Mouse (Mus musculus): Measurements from ENCODE around the gene Utp11. TPM values are rescaled to one million over a fixed set of nuclear protein-coding genes. Genes with fewer than 3 reads are reported as not detected.
A peak's percentile ranks its signal among the peaks of the same experiment; 100 is the strongest.

Gene Utp11
- polyA plus RNA-seq, 1 experiment from 2014 or later = 39.8 TPM

- Histone ChIP-seq H3K4me2 (ENCODE audit: low read length) (no peak overlapping the region), H3K4me1 (ENCODE audit: control insufficient read depth, insufficient read depth, low read length) (no peaks in the 10 kb centered on the region), H3K9me3 (replicated peaks; ENCODE audit: control insufficient read depth, low read length, poor library complexity, severe bottlenecking) (no peaks in the 10 kb centered on the region), H3K36me3 (ENCODE audit: control insufficient read depth, insufficient read depth, low read length) (peaks cover 20% of the 10 kb centered on the region; the same call in 1 of the 2 replicates), H3K4me3 (ENCODE audit: low read depth, low read length) (no peak overlapping the region), H3K9ac (ENCODE audit: low read depth, low read length) (no peak overlapping the region), H3K27ac (ENCODE audit: low read length) (no peak overlapping the region), H3K27me3 (ENCODE audit: control insufficient read depth, insufficient read depth, low read depth, low read length) (no peaks in the 10 kb centered on the region)
- ATAC-seq = no peak
- 97% methylated on average over 4 of the region's 4 CpGs for WGBS
These were observed 9.9 kb downstream of the Utp11 start for GRCm38 (mm10) chr4:124683474-124683873.

- Histone ChIP-seq H3K4me3 (ENCODE audit: low read depth, low read length) (no peak overlapping the region), H3K27me3 (ENCODE audit: control insufficient read depth, insufficient read depth, low read depth, low read length) (no peaks in the 10 kb centered on the region), H3K36me3 (ENCODE audit: control insufficient read depth, insufficient read depth, low read length) (peaks cover 24% of the 10 kb centered on the region), H3K27ac (ENCODE audit: low read length) (no peak overlapping the region), H3K4me1 (ENCODE audit: control insufficient read depth, insufficient read depth, low read length) (no peaks in the 10 kb centered on the region), H3K9me3 (replicated peaks; ENCODE audit: control insufficient read depth, low read length, poor library complexity, severe bottlenecking) (no peaks in the 10 kb centered on the region), H3K9ac (ENCODE audit: low read depth, low read length) (no peak overlapping the region), H3K4me2 (ENCODE audit: low read length) (no peak overlapping the region)
- WGBS = 50% methylated on average over 7 of the region's 7 CpGs
- no peak for ATAC-seq
These were observed 11.1 kb downstream of the Utp11 start for GRCm38 (mm10) chr4:124682270-124682669.

GRCm38 (mm10) chr4:124675958-124676357, 17.4 kb downstream of the Utp11 start:
- no peak for ATAC-seq
- Histone ChIP-seq H3K4me2 (ENCODE audit: low read length) (no peak overlapping the region), H3K9me3 (replicated peaks; ENCODE audit: control insufficient read depth, low read length, poor library complexity, severe bottlenecking) (no peaks in the 10 kb centered on the region)

GRCm38 (mm10) chr4:124675037-124675436, 18.4 kb downstream of the Utp11 start:
- WGBS = 2% methylated on average over 4 of the region's 4 CpGs

More at GRCm38 (mm10) chr4:124675958-124676357, 17.4 kb downstream of the Utp11 start:
- H3K4me1 ChIP-seq (ENCODE audit: control insufficient read depth, insufficient read depth, low read length) = peaks cover 24% of the 10 kb centered on the region
- H3K27me3 ChIP-seq (ENCODE audit: control insufficient read depth, insufficient read depth, low read depth, low read length) = no peaks in the 10 kb centered on the region
- H3K27ac ChIP-seq (ENCODE audit: low read length) = no peak overlapping the region
- 89% methylated on average over 6 of the region's 6 CpGs for WGBS
- no peak overlapping the region for H3K4me3 ChIP-seq (ENCODE audit: low read depth, low read length)
- H3K36me3 ChIP-seq (ENCODE audit: control insufficient read depth, insufficient read depth, low read length) = peaks cover 10% of the 10 kb centered on the region
- H3K9ac ChIP-seq (ENCODE audit: low read depth, low read length) = no peak overlapping the region

GRCm38 (mm10) chr4:124674334-124675032, 18.9 kb downstream of the Utp11 start:
- peaks cover 24% of the 10 kb centered on the region for H3K4me1 ChIP-seq (ENCODE audit: control insufficient read depth, insufficient read depth, low read length)
- ATAC-seq = no peak; the same call in 1 of the 2 replicates
- no peaks in the 10 kb centered on the region for H3K9me3 ChIP-seq (replicated peaks; ENCODE audit: control insufficient read depth, low read length, poor library complexity, severe bottlenecking)
- H3K27me3 ChIP-seq (ENCODE audit: control insufficient read depth, insufficient read depth, low read depth, low read length) = no peaks in the 10 kb centered on the region
- H3K4me2 ChIP-seq (ENCODE audit: low read length) = no peak overlapping the region
- no peak overlapping the region for H3K27ac ChIP-seq (ENCODE audit: low read length)
- 34% methylated on average over 17 of the region's 17 CpGs for WGBS
- peaks cover 4% of the 10 kb centered on the region; the same call in 1 of the 2 replicates for H3K36me3 ChIP-seq (ENCODE audit: control insufficient read depth, insufficient read depth, low read length)
- no peak overlapping the region for H3K9ac ChIP-seq (ENCODE audit: low read depth, low read length)
- H3K4me3 ChIP-seq (ENCODE audit: low read depth, low read length) = no peak overlapping the region

More at GRCm38 (mm10) chr4:124675037-124675436, 18.4 kb downstream of the Utp11 start:
- H3K27ac ChIP-seq (ENCODE audit: low read length) = no peak overlapping the region
- H3K4me2 ChIP-seq (ENCODE audit: low read length) = no peak overlapping the region
- no peaks in the 10 kb centered on the region for H3K27me3 ChIP-seq (ENCODE audit: control insufficient read depth, insufficient read depth, low read depth, low read length)
- H3K4me3 ChIP-seq (ENCODE audit: low read depth, low read length) = no peak overlapping the region
- no peak overlapping the region for H3K9ac ChIP-seq (ENCODE audit: low read depth, low read length)
- H3K4me1 ChIP-seq (ENCODE audit: control insufficient read depth, insufficient read depth, low read length) = peaks cover 24% of the 10 kb centered on the region
- ATAC-seq = no peak
- H3K9me3 ChIP-seq (replicated peaks; ENCODE audit: control insufficient read depth, low read length, poor library complexity, severe bottlenecking) = no peaks in the 10 kb centered on the region
- peaks cover 4% of the 10 kb centered on the region; the same call in 1 of the 2 replicates for H3K36me3 ChIP-seq (ENCODE audit: control insufficient read depth, insufficient read depth, low read length)

- H3K9me3 ChIP-seq (replicated peaks; ENCODE audit: control insufficient read depth, low read length, poor library complexity, severe bottlenecking) = no peaks in the 10 kb centered on the region
- WGBS = 4% methylated on average over 30 of the region's 31 CpGs
- H3K27ac ChIP-seq (ENCODE audit: low read length) = peak overlapping the region; percentile 69
- peak overlapping the region; percentile 49; the same call in 1 of the 2 replicates for H3K9ac ChIP-seq (ENCODE audit: low read depth, low read length)
- ATAC-seq = peak; percentile 61
- H3K4me3 ChIP-seq (ENCODE audit: low read depth, low read length) = peak overlapping the region; percentile 24
- H3K4me1 ChIP-seq (ENCODE audit: control insufficient read depth, insufficient read depth, low read length) = peaks cover 30% of the 10 kb centered on the region
- H3K36me3 ChIP-seq (ENCODE audit: control insufficient read depth, insufficient read depth, low read length) = peaks cover 1% of the 10 kb centered on the region; the same call in 1 of the 2 replicates
- peak overlapping the region; percentile 59 for H3K4me2 ChIP-seq (ENCODE audit: low read length)
- H3K27me3 ChIP-seq (ENCODE audit: control insufficient read depth, insufficient read depth, low read depth, low read length) = no peaks in the 10 kb centered on the region
These were observed 20.8 kb downstream of the Utp11 start for GRCm38 (mm10) chr4:124672347-124673320.

GRCm38 (mm10) chr4:124671583-124671982, 21.8 kb downstream of the Utp11 start:
- H3K9ac ChIP-seq (ENCODE audit: low read depth, low read length) = no peak overlapping the region
- H3K4me1 ChIP-seq (ENCODE audit: control insufficient read depth, insufficient read depth, low read length) = peaks cover 34% of the 10 kb centered on the region
- no peak overlapping the region for H3K4me3 ChIP-seq (ENCODE audit: low read depth, low read length)
- WGBS = 37% methylated on average over 7 of the region's 7 CpGs
- no peaks in the 10 kb centered on the region for H3K27me3 ChIP-seq (ENCODE audit: control insufficient read depth, insufficient read depth, low read depth, low read length)
- ATAC-seq = no peak
- no peaks in the 10 kb centered on the region for H3K9me3 ChIP-seq (replicated peaks; ENCODE audit: control insufficient read depth, low read length, poor library complexity, severe bottlenecking)
- peak overlapping the region; percentile 69 for H3K27ac ChIP-seq (ENCODE audit: low read length)
- peak overlapping the region; percentile 59 for H3K4me2 ChIP-seq (ENCODE audit: low read length)
- H3K36me3 ChIP-seq (ENCODE audit: control insufficient read depth, insufficient read depth, low read length) = no peaks in the 10 kb centered on the region

GRCm38 (mm10) chr4:124670232-124670631, 23.2 kb downstream of the Utp11 start:
- H3K27ac ChIP-seq (ENCODE audit: low read length) = no peak overlapping the region
- H3K4me2 ChIP-seq (ENCODE audit: low read length) = no peak overlapping the region
- ATAC-seq = no peak
- no peaks in the 10 kb centered on the region for H3K36me3 ChIP-seq (ENCODE audit: control insufficient read depth, insufficient read depth, low read length)
- 63% methylated on average over 8 of the region's 8 CpGs for WGBS
- no peaks in the 10 kb centered on the region for H3K9me3 ChIP-seq (replicated peaks; ENCODE audit: control insufficient read depth, low read length, poor library complexity, severe bottlenecking)
- H3K9ac ChIP-seq (ENCODE audit: low read depth, low read length) = no peak overlapping the region
- peaks cover 34% of the 10 kb centered on the region for H3K4me1 ChIP-seq (ENCODE audit: control insufficient read depth, insufficient read depth, low read length)
- H3K27me3 ChIP-seq (ENCODE audit: control insufficient read depth, insufficient read depth, low read depth, low read length) = no peaks in the 10 kb centered on the region
- H3K4me3 ChIP-seq (ENCODE audit: low read depth, low read length) = no peak overlapping the region
